Mouse (Mus musculus) kidney, embryonic 14.5 days (tissue): ENCODE measurements around the gene Siae. TPM values are rescaled to one million over a fixed set of nuclear protein-coding genes. Genes with fewer than 3 reads are reported as not detected.

Experiments used
- ATAC-seq: fragments of 200-750 bp; cut with Nextera tagmentation; 2 replicates; pipeline ENCODE4 v1.8.0; 2017; ENCODE audit warnings: moderate number of reproducible peaks, mild to moderate bottlenecking, moderate TSS enrichment, moderate library complexity; ENCODE audit not compliant: low FRiP score, low TSS enrichment
- H3K27ac ChIP-seq: fragments of 300-500 bp; sonication (generic); 2 replicates; pipeline ENCODE4 v1.5.1; 2014; ENCODE audit warnings: low read depth, mild to moderate bottlenecking, low read length, moderate library complexity, mixed read lengths
- H3K27me3 ChIP-seq: fragments of 300-500 bp; sonication (generic); 2 replicates; pipeline ENCODE4 v1.6.1; 2014; ENCODE audit warnings: mild to moderate bottlenecking, low read length; ENCODE audit not compliant: control insufficient read depth, insufficient read depth
- H3K36me3 ChIP-seq: fragments of 300-500 bp; sonication (generic); 2 replicates; pipeline ENCODE4 v1.6.1; 2014; ENCODE audit warnings: low read length, mixed read lengths; ENCODE audit not compliant: control insufficient read depth, insufficient read depth
- H3K4me1 ChIP-seq: fragments of 300-500 bp; sonication (generic); 2 replicates; pipeline ENCODE4 v1.6.1; 2014; ENCODE audit warnings: low read length, mixed read lengths; ENCODE audit not compliant: control insufficient read depth, insufficient read depth
- H3K4me2 ChIP-seq: fragments of 300-500 bp; sonication (generic); replicated peaks from 2 replicates; pipeline ENCODE4 v1.6.1; 2014; ENCODE audit warnings: low read depth, mild to moderate bottlenecking, low read length
- H3K4me3 ChIP-seq: fragments of 300-500 bp; sonication (generic); 2 replicates; pipeline ENCODE4 v1.5.1; 2014; ENCODE audit warnings: mild to moderate bottlenecking, low read length
- H3K9ac ChIP-seq: fragments of 300-500 bp; sonication (generic); 2 replicates; pipeline ENCODE4 v1.6.1; 2014; ENCODE audit warnings: low read depth, mild to moderate bottlenecking, low read length, moderate library complexity
- H3K9me3 ChIP-seq: fragments of 300-500 bp; sonication (generic); 2 replicates; pipeline ENCODE4 v1.6.1; 2016; ENCODE audit warnings: low read length; ENCODE audit not compliant: control insufficient read depth
- WGBS: fragments of 180-500 bp; shearing (Covaris S2); extraction: QIAGEN DNeasy Blood & Tissue Kit; methylation state at CpG from one replicate; pipeline ENCODE4 v1.1.7; 2014; 5-methylcytosine and 5-hydroxymethylcytosine counted together
- polyA plus RNA-seq: library from polyadenylated mRNA; unstranded; fragments of >200 nt; fragmentation: Nextera tagmentation; extraction: Ambion mirVana; gene quantifications from 2 replicates; pipeline ENCODE4 v1.2.1, GENCODE M21; 2014

Gene Siae
- polyA plus RNA-seq, 1 experiment from 2014 or later, result 10.8 TPM

DNA sequence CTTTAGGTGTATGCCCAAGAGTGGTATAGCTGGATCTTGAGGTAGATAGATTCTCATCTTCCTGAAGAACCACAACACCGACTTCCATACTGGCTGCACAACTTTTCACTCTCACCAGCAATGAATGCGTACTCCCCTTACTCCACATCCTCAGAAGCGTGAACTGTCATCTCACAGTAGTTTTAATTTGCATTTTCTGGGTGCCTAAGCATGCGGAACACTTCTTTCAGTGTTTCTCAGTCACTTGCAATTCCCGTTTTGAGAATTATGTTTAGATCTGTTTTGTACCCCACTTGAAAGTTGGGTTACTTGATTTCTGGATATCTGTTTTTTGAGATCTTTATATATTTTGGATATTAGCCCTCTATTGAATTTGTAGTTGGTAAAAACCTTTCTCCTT, 28.1 kb downstream of the Siae start:
- H3K9ac ChIP-seq, result no peak overlapping the region
- ATAC-seq, result no peak
- 81% methylated on average over 5 of the region's 5 CpGs for WGBS
- H3K27me3 ChIP-seq, result no peaks in the 10 kb centered on the region
- no peak overlapping the region for H3K27ac ChIP-seq
- no peak overlapping the region for H3K4me2 ChIP-seq
- no peak overlapping the region for H3K4me3 ChIP-seq
- no peaks in the 10 kb centered on the region for H3K9me3 ChIP-seq
- H3K4me1 ChIP-seq, result no peaks in the 10 kb centered on the region
- no peaks in the 10 kb centered on the region for H3K36me3 ChIP-seq

DNA sequence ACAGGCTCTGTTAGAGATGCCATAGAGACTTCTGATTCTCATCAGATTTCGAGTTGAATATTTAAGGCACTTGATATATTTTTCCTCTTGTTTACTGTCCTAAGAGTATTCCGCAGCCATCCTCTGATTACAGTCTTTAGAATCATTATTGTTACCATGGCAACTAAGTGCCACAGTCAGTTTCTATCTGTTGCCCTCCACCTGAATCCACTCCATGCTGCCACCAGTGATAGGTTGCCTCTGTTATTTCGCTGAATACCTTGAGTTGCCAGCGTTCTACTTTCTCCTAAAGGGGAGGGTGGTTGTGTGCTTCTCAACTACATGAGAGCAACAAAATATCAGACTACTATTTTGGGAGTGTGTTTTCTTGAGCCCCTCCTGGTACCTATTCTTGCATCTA, 31.2 kb downstream of the Siae start:
- ATAC-seq, result no peak
- Histone ChIP-seq H3K27me3 (no peaks in the 10 kb centered on the region), H3K4me2 (no peak overlapping the region), H3K4me1 (no peaks in the 10 kb centered on the region), H3K27ac (no peak overlapping the region), H3K4me3 (no peak overlapping the region), H3K9me3 (no peaks in the 10 kb centered on the region), H3K9ac (no peak overlapping the region), H3K36me3 (no peaks in the 10 kb centered on the region)
- 78% methylated on average over 4 of the region's 4 CpGs for WGBS

DNA sequence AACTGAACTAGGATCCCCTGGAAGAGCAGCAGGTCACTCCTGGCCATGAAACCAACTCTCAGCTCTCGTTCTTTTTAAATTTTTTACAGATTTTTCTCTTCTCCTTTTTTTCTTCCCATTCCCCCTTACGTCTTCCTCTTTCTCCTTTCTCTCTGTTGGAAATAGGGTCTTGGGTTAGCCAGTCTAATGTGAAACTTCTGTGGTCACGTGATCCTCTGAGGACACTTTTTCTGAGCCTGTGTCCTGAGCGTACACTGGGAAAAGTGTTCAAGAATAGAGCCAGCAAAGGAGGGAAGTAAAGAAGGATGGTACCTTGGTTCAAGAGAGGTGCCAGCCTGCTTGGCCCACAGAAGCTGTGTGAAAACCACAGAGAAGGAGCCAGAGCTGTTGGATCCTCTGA, 34.9 kb downstream of the Siae start:
- no peaks in the 10 kb centered on the region for H3K4me1 ChIP-seq
- no peak overlapping the region for H3K9ac ChIP-seq
- no peak overlapping the region for H3K27ac ChIP-seq
- no peak overlapping the region for H3K4me2 ChIP-seq
- H3K4me3 ChIP-seq, result no peak overlapping the region
- no peaks in the 10 kb centered on the region for H3K27me3 ChIP-seq
- ATAC-seq, result no peak
- H3K9me3 ChIP-seq, result no peaks in the 10 kb centered on the region
- no peaks in the 10 kb centered on the region for H3K36me3 ChIP-seq
- 83% methylated on average over 4 of the region's 4 CpGs for WGBS

DNA sequence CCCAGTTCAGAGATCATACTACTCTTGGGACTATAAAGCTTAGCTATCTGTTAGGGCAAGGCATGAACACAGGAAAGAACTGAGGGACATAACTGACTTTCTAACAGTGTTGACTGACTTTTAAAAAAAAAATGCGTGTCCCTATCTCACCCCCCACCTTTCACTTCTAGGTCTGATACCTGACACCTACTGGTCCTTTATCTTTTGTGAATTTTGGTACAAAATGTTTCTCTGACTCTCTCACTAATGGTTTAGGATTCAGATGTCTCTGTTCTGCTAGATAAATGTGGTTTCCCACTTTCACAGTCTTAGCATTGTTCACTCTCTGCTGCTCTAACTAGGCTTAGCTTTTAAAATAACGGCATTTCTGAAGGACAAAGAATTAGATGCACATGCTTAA, 36.5 kb downstream of the Siae start:
- Histone ChIP-seq H3K27ac (no peak overlapping the region), H3K36me3 (no peaks in the 10 kb centered on the region), H3K27me3 (no peaks in the 10 kb centered on the region), H3K4me2 (no peak overlapping the region), H3K9ac (no peak overlapping the region), H3K4me1 (no peaks in the 10 kb centered on the region), H3K4me3 (no peak overlapping the region), H3K9me3 (no peaks in the 10 kb centered on the region)
- WGBS, result 82% methylated on average over 2 of the region's 2 CpGs
- no peak for ATAC-seq

DNA sequence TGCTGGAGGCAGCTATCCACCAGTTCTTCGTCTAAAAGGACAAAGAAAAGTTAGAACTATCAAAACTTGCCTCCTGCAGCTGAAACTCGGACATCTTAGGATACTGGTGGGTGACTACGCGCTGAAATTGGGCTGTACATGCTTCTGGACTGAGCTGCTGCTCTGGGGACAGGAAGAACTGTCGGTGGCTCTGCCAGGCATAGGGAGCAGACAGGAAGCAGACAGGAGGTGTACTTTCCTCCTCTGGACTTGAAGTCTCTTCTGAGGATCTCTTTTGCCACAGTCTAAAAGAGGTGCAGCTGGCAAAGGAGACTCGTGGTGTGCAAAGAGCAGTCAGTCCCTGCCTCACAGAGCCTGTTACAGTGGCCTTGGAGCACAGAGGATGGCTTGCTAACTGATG, 37.1 kb downstream of the Siae start:
- no peaks in the 10 kb centered on the region for H3K27me3 ChIP-seq
- H3K4me2 ChIP-seq, result no peak overlapping the region
- ATAC-seq, result no peak
- H3K36me3 ChIP-seq, result no peaks in the 10 kb centered on the region
- H3K9ac ChIP-seq, result no peak overlapping the region
- 66% methylated on average over 6 of the region's 6 CpGs for WGBS
- H3K27ac ChIP-seq, result no peak overlapping the region
- no peak overlapping the region for H3K4me3 ChIP-seq
- no peaks in the 10 kb centered on the region for H3K4me1 ChIP-seq
- H3K9me3 ChIP-seq, result no peaks in the 10 kb centered on the region

DNA sequence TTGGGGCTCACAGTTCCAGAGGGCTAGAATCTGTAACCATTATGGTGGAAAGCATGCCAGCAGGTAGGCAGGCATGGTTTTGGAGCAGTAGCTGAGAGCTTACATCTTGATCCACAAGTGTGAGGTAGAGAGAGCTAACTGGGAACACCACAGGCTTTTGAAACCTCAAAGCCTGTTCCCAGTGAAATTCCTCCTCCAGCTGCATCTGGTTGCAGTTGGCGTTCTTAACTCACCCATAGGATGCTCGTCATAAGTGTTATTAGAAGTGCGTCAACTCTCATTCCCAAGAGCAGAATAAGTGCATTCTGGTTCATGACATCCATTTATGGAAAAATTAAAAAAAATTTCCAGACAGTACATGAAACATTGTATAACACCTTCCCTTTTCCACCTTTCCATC, 38.2 kb downstream of the Siae start:
- Histone ChIP-seq H3K27me3 (no peaks in the 10 kb centered on the region), H3K4me2 (no peak overlapping the region), H3K27ac (no peak overlapping the region), H3K9ac (no peak overlapping the region), H3K4me3 (no peak overlapping the region), H3K9me3 (no peaks in the 10 kb centered on the region), H3K4me1 (no peaks in the 10 kb centered on the region), H3K36me3 (no peaks in the 10 kb centered on the region)
- WGBS, result 89% methylated on average over 3 of the region's 3 CpGs
- no peak for ATAC-seq

DNA sequence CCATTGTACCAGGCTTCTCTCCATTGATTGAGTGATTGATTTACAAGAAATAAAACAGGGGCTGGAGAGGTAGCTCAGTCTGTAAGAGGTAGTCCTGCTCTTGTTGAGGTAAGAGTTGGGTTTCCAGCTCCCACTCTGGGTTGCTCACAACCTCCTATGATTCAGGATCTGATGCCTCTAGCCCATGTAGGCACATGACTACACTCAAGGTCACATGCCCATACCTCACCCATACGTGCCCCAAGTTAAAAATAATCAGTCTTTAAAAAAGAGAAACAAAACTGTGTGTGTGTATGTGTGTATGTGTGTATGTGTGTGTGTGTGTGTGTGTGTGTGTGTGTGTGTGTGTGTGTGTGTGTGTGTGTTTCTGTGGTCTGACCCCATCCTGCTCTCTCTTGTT, 40.1 kb downstream of the Siae start:
- no peak overlapping the region for H3K27ac ChIP-seq
- 88% methylated on average over 1 of the region's 1 CpGs for WGBS
- H3K4me1 ChIP-seq, result no peaks in the 10 kb centered on the region
- no peak overlapping the region for H3K4me2 ChIP-seq
- no peaks in the 10 kb centered on the region for H3K27me3 ChIP-seq
- H3K9me3 ChIP-seq, result no peaks in the 10 kb centered on the region
- no peaks in the 10 kb centered on the region for H3K36me3 ChIP-seq
- no peak overlapping the region for H3K4me3 ChIP-seq
- ATAC-seq, result no peak
- H3K9ac ChIP-seq, result no peak overlapping the region

DNA sequence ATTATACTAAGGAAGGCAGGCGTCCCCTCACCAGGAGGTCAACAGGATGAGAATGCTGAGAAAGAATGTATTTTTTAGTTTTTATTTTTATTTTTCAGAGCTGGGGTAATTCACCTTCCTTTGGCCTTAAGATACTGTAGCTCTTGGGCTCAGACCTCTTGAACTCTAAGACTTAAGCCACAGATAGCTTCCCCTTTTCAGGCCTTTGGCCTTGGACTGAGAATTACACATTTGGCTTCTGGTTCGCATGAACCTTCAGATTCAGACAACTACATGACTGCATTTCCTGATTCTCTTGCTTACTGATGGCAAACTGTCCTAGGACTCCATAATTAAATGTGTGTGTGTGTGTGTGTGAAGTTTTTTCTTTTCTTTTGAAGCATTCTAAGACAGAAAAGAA, 43.1 kb downstream of the Siae start:
- H3K27me3 ChIP-seq, result no peaks in the 10 kb centered on the region
- ATAC-seq, result no peak
- H3K4me3 ChIP-seq, result no peak overlapping the region
- 81% methylated on average over 2 of the region's 2 CpGs for WGBS
- H3K36me3 ChIP-seq, result no peaks in the 10 kb centered on the region
- no peak overlapping the region for H3K27ac ChIP-seq
- H3K9ac ChIP-seq, result no peak overlapping the region
- no peak overlapping the region for H3K4me2 ChIP-seq
- H3K4me1 ChIP-seq, result no peaks in the 10 kb centered on the region
- H3K9me3 ChIP-seq, result no peaks in the 10 kb centered on the region

DNA sequence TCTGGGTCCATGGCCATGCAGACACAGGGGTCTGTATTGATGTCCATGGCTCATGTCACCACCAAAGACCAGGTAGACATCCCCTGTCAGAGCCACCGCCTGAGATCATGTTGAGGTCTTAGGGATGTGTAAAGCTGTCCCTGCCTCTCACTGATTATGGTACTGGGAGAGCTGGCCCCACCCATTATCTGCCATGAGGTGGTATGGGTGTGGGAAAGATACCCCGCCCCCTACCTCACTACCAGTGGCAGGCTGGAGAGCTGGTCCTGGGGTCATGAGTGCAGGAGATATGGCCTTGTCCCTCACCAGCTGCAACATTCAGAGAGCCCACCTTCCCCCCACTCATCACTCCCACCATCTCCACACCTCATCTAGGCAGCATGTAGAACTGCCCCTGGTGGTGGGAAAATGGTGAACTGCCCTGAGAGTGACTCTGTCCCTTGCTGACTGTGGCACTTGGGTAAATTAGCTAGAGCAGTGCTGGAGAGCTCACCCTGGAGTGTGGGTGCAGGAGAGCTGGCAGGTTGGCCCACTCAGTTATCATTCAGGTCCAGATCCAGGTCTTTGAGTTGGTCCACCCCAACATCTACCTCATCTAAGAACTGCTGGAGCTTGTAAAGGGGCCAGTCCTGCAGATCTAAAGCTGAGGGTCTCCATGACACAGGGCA, 45.2 kb downstream of the Siae start:
- Histone ChIP-seq H3K9me3 (no peaks in the 10 kb centered on the region), H3K4me3 (no peak overlapping the region), H3K27ac (no peak overlapping the region), H3K36me3 (no peaks in the 10 kb centered on the region), H3K27me3 (no peaks in the 10 kb centered on the region), H3K9ac (no peak overlapping the region), H3K4me1 (no peaks in the 10 kb centered on the region), H3K4me2 (no peak overlapping the region)
- ATAC-seq, result no peak; the same call in 1 of the 2 replicates
- 88% methylated on average over 2 of the region's 2 CpGs for WGBS
